Comparison of ENCODE assay signal across 28 mouse cellular contexts in genomic region chr7:100471407-100471797, GRCm38 (mm10). TPM values are rescaled to one million over a fixed set of nuclear protein-coding genes. Genes with fewer than 3 reads are reported as not detected.
DNase-seq lines count a peak whose midpoint lies in the region; ATAC-seq and TF ChIP-seq lines count a peak whose summit lies in the region.
"Had no signal": no experiment of that assay in that cellular context is flagged by ENCODE, and none has a peak within 500 bp of the region (broad histone marks: within the 10 kb centered on the region; RNA-seq: fewer than 3 reads in every experiment).

No protein-coding gene starts in this region.

- H3K4me1 ChIP-seq in heart, embryonic 10.5 days = peaks cover 51% of the 10 kb centered on the region
- H3K4me1 ChIP-seq in liver, embryonic 14.5 days (replicated peaks; ENCODE audit: control insufficient read depth in 2 of 2, insufficient read depth in 2 of 2, low read length in 1 of 2) = peaks cover 31 to 40% of the 10 kb centered on the region in 2 experiments
- H3K4me1 ChIP-seq in liver, embryonic 11.5 days (replicated peaks; ENCODE audit: control insufficient read depth, insufficient read depth, low read length) = peaks cover 21% of the 10 kb centered on the region
- H3K4me1 ChIP-seq in liver, embryonic 15.5 days (replicated peaks) = peaks cover 52% of the 10 kb centered on the region
- H3K4me1 ChIP-seq: embryonic facial prominence, embryonic 12.5 days; hindbrain, embryonic 12.5 days; hindbrain, embryonic 15.5 days had no signal

- TF ChIP-seq EP300 in liver, embryonic 14.5 days (IDR thresholded peaks at IDR 0.05; ENCODE audit: low read depth) = no peak

- ATAC-seq in liver, embryonic 14.5 days (ENCODE audit: insufficient read depth) = no peak
- no peak for ATAC-seq in liver, embryonic 11.5 days (replicated peaks; ENCODE audit: low FRiP score)
- no peak for ATAC-seq in liver, embryonic 15.5 days (ENCODE audit: insufficient read depth)
- ATAC-seq: CD4-positive, CD25-positive, alpha-beta regulatory T cell, adult 4 months; forebrain, embryonic 14.5 days; forebrain, postnatal 0 days had no signal

- TF ChIP-seq CTCF in liver, embryonic 14.5 days (IDR thresholded peaks at IDR 0.05; ENCODE audit: low read depth) = no peak

- no peak overlapping the region for H3K4me2 ChIP-seq in liver, embryonic 14.5 days (ENCODE audit: low read depth)
- no peak overlapping the region for H3K4me2 ChIP-seq in liver, embryonic 11.5 days
- H3K4me2 ChIP-seq in liver, embryonic 15.5 days = no peak overlapping the region
- H3K4me2 ChIP-seq: embryonic facial prominence, embryonic 12.5 days; embryonic facial prominence, embryonic 15.5 days; heart, embryonic 13.5 days; hindbrain, embryonic 12.5 days; hindbrain, embryonic 15.5 days had no signal

- no peaks in the 10 kb centered on the region for H3K27me3 ChIP-seq in heart, embryonic 10.5 days (ENCODE audit: insufficient read depth, poor library complexity, severe bottlenecking)
- no peaks in the 10 kb centered on the region for H3K27me3 ChIP-seq in liver, embryonic 14.5 days (ENCODE audit: control insufficient read depth, insufficient read depth, low read length)
- H3K27me3 ChIP-seq in liver, embryonic 11.5 days (replicated peaks; ENCODE audit: control insufficient read depth, insufficient read depth, low read length) = no peaks in the 10 kb centered on the region
- H3K27me3 ChIP-seq in liver, embryonic 15.5 days = no peaks in the 10 kb centered on the region
- H3K27me3 ChIP-seq: embryonic facial prominence, embryonic 12.5 days; embryonic facial prominence, embryonic 15.5 days; heart, embryonic 13.5 days; hindbrain, embryonic 12.5 days; hindbrain, embryonic 15.5 days had no signal

- H3K9ac ChIP-seq in liver, embryonic 14.5 days (replicated peaks) = no peak overlapping the region
- no peak overlapping the region for H3K9ac ChIP-seq in liver, embryonic 11.5 days (ENCODE audit: low read depth, low read length)
- H3K9ac ChIP-seq in liver, embryonic 15.5 days = no peak overlapping the region
- H3K9ac ChIP-seq: embryonic facial prominence, embryonic 12.5 days; embryonic facial prominence, embryonic 15.5 days; forebrain, postnatal 0 days; hindbrain, embryonic 12.5 days; hindbrain, embryonic 15.5 days had no signal

- WGBS in heart, embryonic 10.5 days = 97% methylated on average over 1 of the region's 1 CpGs
- 86% methylated on average over 1 of the region's 1 CpGs for WGBS in liver, embryonic 14.5 days (ENCODE audit: insufficient replicate concordance)
- WGBS in liver, embryonic 11.5 days = 96% methylated on average over 1 of the region's 1 CpGs
- 90% methylated on average over 1 of the region's 1 CpGs for WGBS in liver, embryonic 15.5 days (ENCODE audit: insufficient replicate concordance)

- no peak overlapping the region for H3K4me3 ChIP-seq in heart, embryonic 10.5 days
- H3K4me3 ChIP-seq in liver, embryonic 14.5 days (ENCODE audit: insufficient read depth in 1 of 2, low read depth in 2 of 2, low read length in 2 of 2) = no peak overlapping the region
- H3K4me3 ChIP-seq in liver, embryonic 11.5 days (ENCODE audit: low read depth, low read length) = no peak overlapping the region
- no peak overlapping the region for H3K4me3 ChIP-seq in liver, embryonic 15.5 days (replicated peaks)
- H3K4me3 ChIP-seq: embryonic facial prominence, embryonic 12.5 days; embryonic facial prominence, embryonic 15.5 days; heart, embryonic 13.5 days; hindbrain, embryonic 12.5 days; hindbrain, embryonic 15.5 days had no signal

- peaks cover 16% of the 10 kb centered on the region; the same call in 1 of the 2 replicates for H3K36me3 ChIP-seq in heart, embryonic 10.5 days
- no peaks in the 10 kb centered on the region for H3K36me3 ChIP-seq in liver, embryonic 14.5 days (replicated peaks; ENCODE audit: control insufficient read depth, insufficient read depth, low read depth)
- peaks cover 2% of the 10 kb centered on the region for H3K36me3 ChIP-seq in liver, embryonic 11.5 days (ENCODE audit: control insufficient read depth, insufficient read depth, low read length)
- H3K36me3 ChIP-seq in liver, embryonic 15.5 days (replicated peaks) = peaks cover 20% of the 10 kb centered on the region; the same call in 1 of the 2 replicates

- no peaks in the 10 kb centered on the region for H3K9me3 ChIP-seq in heart, embryonic 10.5 days
- H3K9me3 ChIP-seq in liver, embryonic 14.5 days (ENCODE audit: control insufficient read depth, low read length) = no peaks in the 10 kb centered on the region
- H3K9me3 ChIP-seq in liver, embryonic 11.5 days (ENCODE audit: control insufficient read depth, low read length) = no peaks in the 10 kb centered on the region
- H3K9me3 ChIP-seq in liver, embryonic 15.5 days (replicated peaks) = no peaks in the 10 kb centered on the region
- H3K9me3 ChIP-seq: embryonic facial prominence, embryonic 12.5 days; embryonic facial prominence, embryonic 15.5 days; heart, embryonic 13.5 days; hindbrain, embryonic 12.5 days; hindbrain, embryonic 15.5 days had no signal

- intact Hi-C loops in heart, postnatal 25 days (cut with DNase I) = no loop called here

- DNase-seq in heart, embryonic 10.5 days (ENCODE audit: low spot score) = no peak
- no peak for DNase-seq in heart, postnatal 25 days (ENCODE audit: low spot score)
- no peak for DNase-seq in liver, embryonic 14.5 days (ENCODE audit: low read depth in 3 of 3, low spot score in 3 of 3)
- no peak for DNase-seq in liver, embryonic 11.5 days (ENCODE audit: low spot score)
- DNase-seq in embryo, embryonic 10 days (ENCODE audit: low spot score) = no peak
- DNase-seq: adrenal gland, adult 8-10 months; adrenal gland, postnatal 25 days; cerebellum, adult 18-20 months; cerebellum, adult 9-10 months; cerebellum, postnatal 14 days; forebrain, postnatal 0 days; gastrocnemius, postnatal 36 days; heart, postnatal 14 days had no signal

- H3K27ac ChIP-seq in heart, embryonic 10.5 days = 0 out of 2 replicates have a peak overlapping the region, but pooled peaks have one; percentile 3
- H3K27ac ChIP-seq in liver, embryonic 14.5 days = 0 out of 2 replicates have a peak overlapping the region, but pooled peaks have one; percentile 15
- no peak overlapping the region for H3K27ac ChIP-seq in liver, embryonic 11.5 days (ENCODE audit: low read depth, low read length)
- H3K27ac ChIP-seq in liver, embryonic 15.5 days (replicated peaks) = peak overlapping the region; percentile 100
- H3K27ac ChIP-seq: embryonic facial prominence, embryonic 12.5 days; embryonic facial prominence, embryonic 15.5 days; heart, embryonic 13.5 days; hindbrain, embryonic 12.5 days; hindbrain, embryonic 15.5 days had no signal

RNA-seq across cellular contexts. Expression of gene Ucp3, which starts 1.4 kb away (rescaled TPM):
- polyA plus RNA-seq in heart, embryonic 10.5 days (2016; fragmentation: Nextera tagmentation; extraction: Ambion mirVana) = 0.05 and 0.14 TPM in 2 replicates
- total RNA-seq in heart, postnatal 25 days (2021) = 10 to 100 TPM; 40.6 to 49.9 TPM
- 0.02 TPM in 1 of 2 replicates, not detected in the other for polyA plus RNA-seq in liver, embryonic 14.5 days (2012; rRNA removed)
- polyA plus RNA-seq in liver, embryonic 14.5 days (2014; fragmentation: Nextera tagmentation; extraction: Ambion mirVana) = not detected in 2 replicates
- polyA plus RNA-seq in liver, embryonic 11.5 days (2014; fragmentation: Nextera tagmentation; extraction: Ambion mirVana) = not detected in 2 replicates
- 0.06 TPM in 1 of 2 replicates, not detected in the other for polyA plus RNA-seq in liver, embryonic 15.5 days (2015; fragmentation: Nextera tagmentation; extraction: Ambion mirVana)
- total RNA-seq: granulocyte monocyte progenitor cell, adult 5-6 weeks; hematopoietic stem cell, adult 5-6 weeks; MEL had no signal
- polyA plus RNA-seq: brain, embryonic 14.5 days; C2C12; CD4-positive, CD25-positive, alpha-beta regulatory T cell, adult 4 months; embryonic facial prominence, embryonic 12.5 days; forebrain, embryonic 11.5 days; forebrain, embryonic 14.5 days; forebrain, postnatal 0 days; hindbrain, embryonic 12.5 days; hindbrain, embryonic 15.5 days; intestine, embryonic 14.5 days had no signal

RNA-seq across cellular contexts. Expression of gene Ucp2, which starts 21.7 kb away (rescaled TPM):
- 165 and 231 TPM in 2 replicates for polyA plus RNA-seq in heart, embryonic 10.5 days (2016; fragmentation: Nextera tagmentation; extraction: Ambion mirVana)
- total RNA-seq in heart, postnatal 25 days (2021) = 100 to 1,000 TPM; 426 to 460 TPM
- polyA plus RNA-seq in liver, embryonic 14.5 days (2012; rRNA removed) = 329 and 337 TPM in 2 replicates
- polyA plus RNA-seq in liver, embryonic 14.5 days (2014; fragmentation: Nextera tagmentation; extraction: Ambion mirVana) = 556 and 628 TPM in 2 replicates
- 487 and 491 TPM in 2 replicates for polyA plus RNA-seq in liver, embryonic 11.5 days (2014; fragmentation: Nextera tagmentation; extraction: Ambion mirVana)
- polyA plus RNA-seq in liver, embryonic 15.5 days (2015; fragmentation: Nextera tagmentation; extraction: Ambion mirVana) = 734 and 787 TPM in 2 replicates

RNA-seq across cellular contexts. Expression of gene Dnajb13, which starts 43.4 kb away (rescaled TPM):
- polyA plus RNA-seq in heart, embryonic 10.5 days (2016; fragmentation: Nextera tagmentation; extraction: Ambion mirVana) = 0.22 and 0.35 TPM in 2 replicates
- total RNA-seq in heart, postnatal 25 days (2021) = not detected
- polyA plus RNA-seq in liver, embryonic 14.5 days (2012; rRNA removed) = 0.58 and 0.64 TPM in 2 replicates
- polyA plus RNA-seq in liver, embryonic 14.5 days (2014; fragmentation: Nextera tagmentation; extraction: Ambion mirVana) = 2.0 and 2.3 TPM in 2 replicates
- polyA plus RNA-seq in liver, embryonic 11.5 days (2014; fragmentation: Nextera tagmentation; extraction: Ambion mirVana) = 1.2 and 1.6 TPM in 2 replicates
- polyA plus RNA-seq in liver, embryonic 15.5 days (2015; fragmentation: Nextera tagmentation; extraction: Ambion mirVana) = 2.9 and 3.8 TPM in 2 replicates
- total RNA-seq: adrenal gland, postnatal 25 days; gastrocnemius, postnatal 36 days; granulocyte monocyte progenitor cell, adult 5-6 weeks; heart, postnatal 14 days had no signal
